Mouse (Mus musculus): Measurements from ENCODE around the gene Cd3e.
A peak's percentile ranks its signal among the peaks of the same experiment; 100 is the strongest.
"Not testable (repeated sequence)": the region's sequence is repeated elsewhere in the genome, so short reads cannot be mapped to it uniquely, and the experiment has no call there.

The Cd3e gene

GRCm38 (mm10) chr9:44967763-44968162 is 41.7 kb downstream of the Cd3e start:
- not testable (repeated sequence) for DNase-seq

- DNase-seq: peak; percentile 82
Observed at GRCm38 (mm10) chr9:44966815-44967242, 42.6 kb downstream of the Cd3e start.

- no peak for DNase-seq
Observed at GRCm38 (mm10) chr9:44965833-44966466, 43.5 kb downstream of the Cd3e start.

- peak; percentile 99 for DNase-seq
Observed at GRCm38 (mm10) chr9:44965126-44965832, 44.1 kb downstream of the Cd3e start, which contains the start of gene Ube4a. Gene Ube4a (minus strand): TSS chr9:44965600.

- DNase-seq: no peak
Observed at GRCm38 (mm10) chr9:44954432-44954831, 55.0 kb downstream of the Cd3e start.

All from cerebellum, adult 9-11 months (tissue).